Mouse (Mus musculus) midbrain, embryonic 14.5 days (tissue): ENCODE data around the gene Tac2. TPM values are rescaled to one million over a fixed set of nuclear protein-coding genes. Genes with fewer than 3 reads are reported as not detected.

ENCODE experiments used
- ATAC-seq: fragments of 200-750 bp; cut with Nextera tagmentation; 2 replicates; pipeline ENCODE4 v1.8.0; 2017; ENCODE audit warnings: moderate number of reproducible peaks, moderate library complexity; ENCODE audit not compliant: low FRiP score, low TSS enrichment
- DNase-seq: peaks from one replicate; pipeline ENCODE4 v3.0.0-alpha.2; 2015
- H3K27ac ChIP-seq: fragments of 300-500 bp; sonication (generic); replicated peaks from 2 replicates; pipeline ENCODE4 v1.5.1; 2014; ENCODE audit warnings: mild to moderate bottlenecking, low read depth, low read length, moderate library complexity
- H3K27me3 ChIP-seq: fragments of 300-500 bp; sonication (generic); 2 replicates; pipeline ENCODE4 v1.6.1; 2014; ENCODE audit warnings: low read length, control low read depth, mixed read lengths; ENCODE audit not compliant: control insufficient read depth, insufficient read depth
- H3K36me3 ChIP-seq: fragments of 300-500 bp; sonication (generic); 2 replicates; pipeline ENCODE4 v1.6.1; 2014; ENCODE audit warnings: low read length, control low read depth; ENCODE audit not compliant: control insufficient read depth, insufficient read depth
- H3K4me1 ChIP-seq: fragments of 300-500 bp; sonication (generic); 2 replicates; pipeline ENCODE4 v1.6.1; 2014; ENCODE audit warnings: mild to moderate bottlenecking, antibody characterized with exemption, low read length, control low read depth; ENCODE audit not compliant: control insufficient read depth, insufficient read depth
- H3K4me2 ChIP-seq: fragments of 300-500 bp; sonication (generic); 2 replicates; pipeline ENCODE4 v1.6.1; 2014; ENCODE audit warnings: mild to moderate bottlenecking, low read length, moderate library complexity
- H3K4me3 ChIP-seq: fragments of 300-500 bp; sonication (generic); replicated peaks from 2 replicates; pipeline ENCODE4 v1.5.1; 2014; ENCODE audit warnings: low read depth, low read length
- H3K9ac ChIP-seq: fragments of 300-500 bp; sonication (generic); replicated peaks from 2 replicates; pipeline ENCODE4 v1.6.1; 2014; ENCODE audit warnings: mild to moderate bottlenecking, low read length, moderate library complexity
- H3K9me3 ChIP-seq: fragments of 300-500 bp; sonication (generic); 2 replicates; pipeline ENCODE4 v1.6.1; 2016; ENCODE audit warnings: low read length, control low read depth, mixed read lengths; ENCODE audit not compliant: control insufficient read depth
- WGBS: fragments of 180-500 bp; shearing (Covaris S2); extraction: QIAGEN DNeasy Blood & Tissue Kit; methylation state at CpG from one replicate; pipeline ENCODE4 v1.1.7; 2014; 5-methylcytosine and 5-hydroxymethylcytosine counted together
- polyA plus RNA-seq: library from polyadenylated mRNA; unstranded; fragments of >200 nt; fragmentation: Nextera tagmentation; extraction: Ambion mirVana; gene quantifications from 2 replicates; pipeline ENCODE4 v1.2.1, GENCODE M21; 2014

The Tac2 gene
- polyA plus RNA-seq, 1 experiment from 2014 or later: not detected

GRCm38 (mm10) chr10:127731397-127731796 is 7.1 kb downstream of the Tac2 start:
- peaks cover 7% of the 10 kb centered on the region; the same call in 1 of the 2 replicates for H3K4me1 ChIP-seq
- H3K27ac ChIP-seq: no peak overlapping the region
- H3K9ac ChIP-seq: no peak overlapping the region
- no peaks in the 10 kb centered on the region for H3K27me3 ChIP-seq
- ATAC-seq (no peak), DNase-seq (no peak)
- no peak overlapping the region for H3K4me3 ChIP-seq
- no peaks in the 10 kb centered on the region for H3K9me3 ChIP-seq
- H3K4me2 ChIP-seq: no peak overlapping the region
- no peaks in the 10 kb centered on the region for H3K36me3 ChIP-seq
- 47% methylated on average over 5 of the region's 5 CpGs for WGBS

- H3K9ac ChIP-seq: no peak overlapping the region
- 51% methylated on average over 5 of the region's 5 CpGs for WGBS
- no peaks in the 10 kb centered on the region for H3K9me3 ChIP-seq
- ATAC-seq: no peak
- H3K4me3 ChIP-seq: no peak overlapping the region
- no peaks in the 10 kb centered on the region for H3K27me3 ChIP-seq
- H3K4me2 ChIP-seq: no peak overlapping the region
- H3K27ac ChIP-seq: no peak overlapping the region
- DNase-seq: peak; percentile 77
- H3K4me1 ChIP-seq: peaks cover 7% of the 10 kb centered on the region; the same call in 1 of the 2 replicates
- H3K36me3 ChIP-seq: no peaks in the 10 kb centered on the region
Observed at GRCm38 (mm10) chr10:127734434-127734833, 10.2 kb downstream of the Tac2 start.

- H3K9me3 ChIP-seq: no peaks in the 10 kb centered on the region
- H3K4me1 ChIP-seq: peaks cover 14% of the 10 kb centered on the region
- no peak overlapping the region for H3K9ac ChIP-seq
- no peak overlapping the region for H3K4me2 ChIP-seq
- no peak overlapping the region for H3K27ac ChIP-seq
- DNase-seq: no peak
- no peak for ATAC-seq
- no peaks in the 10 kb centered on the region for H3K36me3 ChIP-seq
- WGBS: 86% methylated on average over 2 of the region's 2 CpGs
- no peak overlapping the region for H3K4me3 ChIP-seq
- H3K27me3 ChIP-seq: no peaks in the 10 kb centered on the region
Observed at GRCm38 (mm10) chr10:127736266-127736665, 12.0 kb downstream of the Tac2 start.

GRCm38 (mm10) chr10:127736916-127737315 is 12.6 kb downstream of the Tac2 start:
- no peak for ATAC-seq
- H3K9ac ChIP-seq: no peak overlapping the region
- no peak overlapping the region for H3K4me2 ChIP-seq
- H3K36me3 ChIP-seq: peaks cover 5% of the 10 kb centered on the region
- H3K4me3 ChIP-seq: no peak overlapping the region
- DNase-seq: no peak
- no peak overlapping the region for H3K27ac ChIP-seq
- peaks cover 12% of the 10 kb centered on the region for H3K4me1 ChIP-seq
- whole genome bisulfite sequencing: 80% methylated on average over 4 of the region's 4 CpGs
- H3K9me3 ChIP-seq: no peaks in the 10 kb centered on the region
- no peaks in the 10 kb centered on the region for H3K27me3 ChIP-seq

- Histone ChIP-seq H3K36me3 (peaks cover 11% of the 10 kb centered on the region), H3K27ac (no peak overlapping the region), H3K4me2 (no peak overlapping the region), H3K27me3 (no peaks in the 10 kb centered on the region), H3K9me3 (no peaks in the 10 kb centered on the region), H3K4me1 (peaks cover 12% of the 10 kb centered on the region), H3K4me3 (no peak overlapping the region), H3K9ac (no peak overlapping the region)
- ATAC-seq (no peak), DNase-seq (no peak)
- 38% methylated on average over 2 of the region's 2 CpGs for WGBS
Observed at GRCm38 (mm10) chr10:127737552-127737951, 13.3 kb downstream of the Tac2 start.

- DNase-seq (peak; percentile 60), ATAC-seq (no peak)
- H3K27me3 ChIP-seq: no peaks in the 10 kb centered on the region
- H3K4me1 ChIP-seq: peaks cover 12% of the 10 kb centered on the region
- 57% methylated on average over 13 of the region's 13 CpGs for WGBS
- no peak overlapping the region for H3K27ac ChIP-seq
- H3K4me2 ChIP-seq: peak overlapping the region; percentile 72
- no peak overlapping the region for H3K4me3 ChIP-seq
- no peak overlapping the region for H3K9ac ChIP-seq
- no peaks in the 10 kb centered on the region for H3K9me3 ChIP-seq
- H3K36me3 ChIP-seq: peaks cover 19% of the 10 kb centered on the region
Observed at GRCm38 (mm10) chr10:127738151-127738882, 14.0 kb downstream of the Tac2 start.

GRCm38 (mm10) chr10:127739083-127739660 is 14.9 kb downstream of the Tac2 start, which contains the start of gene Zbtb39:
Zbtb39 (plus strand) TSS chr10:127739538.
- WGBS: 1% methylated on average over 47 of the region's 61 CpGs
- peak within 1 kb of the TSS; percentile 98 for H3K9ac ChIP-seq
- peak within 1 kb of the TSS; percentile 92 for H3K4me3 ChIP-seq
- DNase-seq: peak; percentile 89
- peak; percentile 86 for ATAC-seq
- H3K9me3 ChIP-seq: no peaks in the 10 kb centered on the region
- H3K36me3 ChIP-seq: peaks cover 28% of the 10 kb centered on the region
- H3K27me3 ChIP-seq: no peaks in the 10 kb centered on the region
- H3K4me1 ChIP-seq: peaks cover 12% of the 10 kb centered on the region
- H3K27ac ChIP-seq: peak within 1 kb of the TSS; percentile 84
- H3K4me2 ChIP-seq: peak within 1 kb of the TSS; percentile 72

- H3K9me3 ChIP-seq: no peaks in the 10 kb centered on the region
- under 1% methylated on average over 39 of the region's 55 CpGs for WGBS
- peaks cover 12% of the 10 kb centered on the region for H3K4me1 ChIP-seq
- H3K9ac ChIP-seq: peak overlapping the region; percentile 98
- peaks cover 33% of the 10 kb centered on the region for H3K36me3 ChIP-seq
- H3K27me3 ChIP-seq: no peaks in the 10 kb centered on the region
- H3K4me3 ChIP-seq: peak overlapping the region; percentile 92
- ATAC-seq (peak; percentile 80), DNase-seq (peak; percentile 61)
- H3K27ac ChIP-seq: peak overlapping the region; percentile 84
- peak overlapping the region; percentile 72 for H3K4me2 ChIP-seq
Observed at GRCm38 (mm10) chr10:127739661-127740161, 15.4 kb downstream of the Tac2 start.
